Mouse (Mus musculus) cortical plate, adult 2 months (tissue): ENCODE results near the gene Adat1. TPM values are rescaled to one million over a fixed set of nuclear protein-coding genes. Genes with fewer than 3 reads are reported as not detected.

Experiments
- H3K27ac ChIP-seq: fragments of 200-500 bp; 2 replicates; pipeline ENCODE4 v1.5.1; 2012; ENCODE audit warnings: low read length, control low read depth, inconsistent platforms; ENCODE audit not compliant: insufficient read depth
- H3K4me1 ChIP-seq: fragments of 200-500 bp; 2 replicates; pipeline ENCODE4 v1.6.1; 2011; ENCODE audit warnings: low read length; ENCODE audit not compliant: control insufficient read depth, insufficient read depth
- H3K4me3 ChIP-seq: fragments of 200-500 bp; 2 replicates; pipeline ENCODE4 v1.5.1; 2011; ENCODE audit warnings: mild to moderate bottlenecking, low read length, control low read depth; ENCODE audit not compliant: insufficient read depth
- CTCF ChIP-seq: fragments of 200-500 bp; IDR thresholded peaks from 2 replicates; pipeline ENCODE4 v1.5.1; 2011; ENCODE audit warnings: mild to moderate bottlenecking, control low read depth, low read length; ENCODE audit not compliant: insufficient read depth; ENCODE audit errors: extremely low read depth
- POLR2A ChIP-seq: fragments of 200-500 bp; IDR thresholded peaks from 2 replicates; pipeline ENCODE4 v1.6.1; 2011; ENCODE audit warnings: mild to moderate bottlenecking, low read length, control low read depth; ENCODE audit not compliant: insufficient read depth; ENCODE audit errors: extremely low read depth
- polyA plus RNA-seq: library from polyadenylated mRNA; depleted of rRNA; stranded (reverse); fragments of >200 nt; gene quantifications from 2 replicates; pipeline ENCODE4 v1.2.3, GENCODE M21; 2012

Gene Adat1
- polyA plus RNA-seq, 1 experiment, result 8.3 TPM

DNA sequence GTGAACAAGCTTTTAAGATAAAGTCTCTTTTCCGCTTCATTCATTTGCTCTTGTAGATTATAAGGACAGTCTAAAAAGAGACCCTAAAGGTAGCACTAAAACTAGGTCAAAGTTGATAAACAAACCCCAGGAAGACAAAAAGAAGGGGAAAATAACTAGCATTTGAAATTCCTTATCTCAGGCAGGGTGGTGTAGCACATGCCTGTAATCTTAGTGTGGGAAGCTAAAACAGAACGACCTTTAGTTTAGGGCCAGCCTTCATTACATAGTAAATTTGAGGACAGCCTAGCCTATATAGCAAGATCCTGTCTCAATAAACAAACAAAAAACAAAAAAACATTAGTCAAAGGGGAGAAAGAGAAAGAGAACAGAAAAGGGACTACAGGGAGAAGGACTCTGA, 15.6 kb upstream of the Adat1 start:
- Histone ChIP-seq H3K4me3 (no peak overlapping the region), H3K4me1 (no peaks in the 10 kb centered on the region), H3K27ac (no peak overlapping the region)
- TF ChIP-seq CTCF (no peak), POLR2A (no peak)

DNA sequence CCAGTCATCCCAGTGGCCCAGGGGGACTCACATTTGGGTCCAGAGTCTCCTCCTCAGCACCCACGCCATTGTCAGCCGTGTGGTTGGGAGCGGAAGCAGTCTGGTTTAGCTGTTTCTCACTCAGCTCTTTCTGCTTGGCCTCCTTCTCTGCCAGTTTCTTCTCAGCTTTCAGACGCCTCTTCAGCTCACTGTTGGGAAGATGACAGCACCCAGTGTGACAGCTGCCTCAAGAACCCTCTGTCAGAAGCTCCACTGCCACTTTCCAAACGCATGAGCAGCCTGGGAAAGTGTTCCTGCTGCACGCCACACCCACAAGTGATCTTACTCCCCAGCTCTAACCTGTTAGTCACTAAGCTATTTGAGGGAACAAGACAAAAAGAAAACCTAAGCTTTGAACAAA, 13.5 kb upstream of the Adat1 start:
- TF ChIP-seq CTCF (no peak), POLR2A (no peak)
- no peak overlapping the region for H3K27ac ChIP-seq
- no peaks in the 10 kb centered on the region for H3K4me1 ChIP-seq
- H3K4me3 ChIP-seq, result no peak overlapping the region

DNA sequence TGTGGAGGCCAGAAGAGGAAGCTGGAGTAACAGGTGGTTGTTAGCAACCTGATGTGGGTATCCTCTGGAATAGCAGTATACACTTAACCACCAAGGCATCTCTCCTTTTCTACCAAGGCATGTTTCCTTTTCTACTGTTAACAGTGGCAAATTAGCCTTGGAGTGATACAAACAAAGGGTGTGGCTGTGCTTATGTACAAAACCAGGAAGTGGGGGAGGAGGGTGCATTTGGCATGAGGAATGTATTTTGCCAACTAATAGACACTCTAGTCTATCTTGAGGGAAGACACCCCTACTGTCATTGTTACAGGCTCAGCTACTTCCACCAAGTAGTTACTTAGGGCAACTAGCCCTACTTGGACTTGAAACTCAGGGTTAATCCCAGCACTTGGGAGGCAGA, 12.7 kb upstream of the Adat1 start:
- TF ChIP-seq POLR2A, result no peak
- no peak for TF ChIP-seq CTCF
- Histone ChIP-seq H3K4me1 (no peaks in the 10 kb centered on the region), H3K4me3 (no peak overlapping the region), H3K27ac (no peak overlapping the region)

GRCm38 (mm10) chr8:111992703-111993039, 569 bp upstream of the Adat1 start:
- no peak overlapping the region for H3K27ac ChIP-seq
- no peak overlapping the region for H3K4me3 ChIP-seq
- no peaks in the 10 kb centered on the region for H3K4me1 ChIP-seq
- TF ChIP-seq POLR2A (no peak), CTCF (no peak)

DNA sequence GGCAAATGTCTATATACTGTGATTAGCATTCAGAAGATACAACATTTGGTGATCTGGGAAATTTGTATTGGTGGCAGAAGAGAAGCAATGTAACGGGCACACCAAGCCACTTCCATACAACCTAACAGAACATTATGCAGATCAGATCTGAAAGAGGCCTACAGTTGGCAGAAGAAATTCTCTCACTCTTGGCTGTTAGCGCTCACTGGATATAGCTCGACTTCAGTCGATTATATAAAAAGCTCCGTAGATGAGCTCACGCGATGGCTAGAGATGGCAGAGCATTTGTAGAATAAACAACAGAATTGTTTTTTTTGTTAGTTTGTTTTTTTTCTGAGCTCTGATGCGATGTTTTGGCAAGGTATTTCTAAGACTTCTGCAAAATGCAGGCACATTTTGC, 824 bp downstream of the Adat1 start:
- H3K27ac ChIP-seq, result no peak overlapping the region
- H3K4me1 ChIP-seq, result no peaks in the 10 kb centered on the region
- H3K4me3 ChIP-seq, result peak overlapping the region; percentile 90; the same call in 1 of the 2 replicates
- no peak for TF ChIP-seq POLR2A
- TF ChIP-seq CTCF, result no peak

GRCm38 (mm10) chr8:111989911-111990310, 2.2 kb downstream of the Adat1 start:
- H3K4me1 ChIP-seq, result no peaks in the 10 kb centered on the region

DNA sequence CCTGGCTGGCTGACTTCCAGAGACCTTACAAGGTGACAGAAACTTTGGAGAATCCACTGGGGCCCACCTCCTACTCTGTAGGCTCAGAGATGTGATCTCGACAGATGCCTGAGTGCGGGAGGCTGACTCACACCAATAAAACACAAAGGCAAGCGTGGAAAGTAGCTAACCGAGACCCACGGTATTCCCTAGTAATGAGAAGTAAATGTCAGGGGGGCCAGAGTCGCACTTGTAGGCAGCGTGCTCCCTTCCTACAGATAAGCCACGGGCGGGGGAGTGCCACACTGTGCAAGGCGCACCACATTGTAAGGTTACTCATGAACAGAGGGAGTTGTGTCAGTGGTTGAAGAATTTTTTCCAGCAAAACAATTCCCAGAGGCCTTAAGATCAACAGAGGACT, 7.6 kb downstream of the Adat1 start:
- no peak for TF ChIP-seq POLR2A
- TF ChIP-seq CTCF, result no peak
- Histone ChIP-seq H3K4me3 (no peak overlapping the region), H3K4me1 (peaks cover 2% of the 10 kb centered on the region; the same call in 1 of the 2 replicates), H3K27ac (no peak overlapping the region)

More at GRCm38 (mm10) chr8:111989911-111990310, 2.2 kb downstream of the Adat1 start:
- Histone ChIP-seq H3K27ac (no peak overlapping the region), H3K4me3 (no peak overlapping the region)
- TF ChIP-seq POLR2A (no peak), CTCF (peak; percentile 86)

- H3K4me1 ChIP-seq, result peaks cover 2% of the 10 kb centered on the region; the same call in 1 of the 2 replicates
- no peak overlapping the region for H3K27ac ChIP-seq
- no peak overlapping the region for H3K4me3 ChIP-seq
- TF ChIP-seq CTCF, result no peak
- no peak for TF ChIP-seq POLR2A
Observed at GRCm38 (mm10) chr8:111982116-111982515, 10.0 kb downstream of the Adat1 start.

GRCm38 (mm10) chr8:111978147-111978546, 14.0 kb downstream of the Adat1 start:
- TF ChIP-seq POLR2A, result no peak
- TF ChIP-seq CTCF, result no peak
- no peaks in the 10 kb centered on the region for H3K4me1 ChIP-seq
- no peak overlapping the region for H3K27ac ChIP-seq

DNA sequence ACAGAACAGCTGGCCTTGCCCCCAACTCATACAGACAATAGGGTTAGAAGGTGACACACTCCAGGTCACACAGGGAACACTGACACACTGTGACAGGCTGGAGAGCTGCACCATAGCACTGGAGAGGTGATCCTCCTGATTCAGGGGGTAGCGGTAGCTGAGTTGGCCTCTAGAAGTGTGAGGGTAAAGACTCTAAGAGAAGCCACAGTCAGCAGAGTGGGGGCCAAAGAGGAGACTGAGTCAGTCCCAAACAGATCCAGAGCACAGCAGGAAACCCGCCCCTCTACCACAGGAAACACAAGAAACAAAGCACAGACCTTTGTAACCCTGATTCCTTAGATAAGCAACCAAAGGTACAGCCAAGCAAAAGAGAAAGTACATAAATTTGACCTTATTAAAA, 15.8 kb downstream of the Adat1 start:
- Histone ChIP-seq H3K4me1 (no peaks in the 10 kb centered on the region), H3K27ac (no peak overlapping the region), H3K4me3 (no peak overlapping the region)
- TF ChIP-seq CTCF, result no peak
- no peak for TF ChIP-seq POLR2A

More at GRCm38 (mm10) chr8:111978147-111978546, 14.0 kb downstream of the Adat1 start:
- no peak overlapping the region for H3K4me3 ChIP-seq

DNA sequence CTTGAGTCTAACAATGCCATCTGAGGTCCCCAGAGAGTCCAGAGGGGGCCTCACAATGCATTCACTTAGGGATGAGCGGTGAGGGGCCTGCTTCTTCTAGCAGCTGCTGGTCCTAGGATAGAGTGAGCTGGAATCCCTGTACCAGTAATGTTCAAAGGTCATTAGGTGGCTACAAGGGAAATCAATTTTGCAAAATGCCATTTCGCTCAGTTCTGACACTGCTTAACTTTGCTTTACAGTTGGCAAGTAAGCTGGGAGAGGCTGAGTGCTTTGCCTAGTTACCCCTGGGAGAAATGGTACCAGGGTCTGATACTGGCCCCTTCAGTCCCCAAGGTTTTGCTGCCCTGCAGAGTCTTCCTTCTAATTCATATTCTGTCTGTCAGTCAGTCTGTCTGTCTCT, 16.4 kb downstream of the Adat1 start:
- Histone ChIP-seq H3K27ac (no peak overlapping the region), H3K4me1 (no peaks in the 10 kb centered on the region), H3K4me3 (no peak overlapping the region)
- TF ChIP-seq CTCF (no peak), POLR2A (no peak)

GRCm38 (mm10) chr8:111974138-111974537, 18.0 kb downstream of the Adat1 start:
- Histone ChIP-seq H3K4me3 (no peak overlapping the region), H3K4me1 (no peaks in the 10 kb centered on the region), H3K27ac (no peak overlapping the region)
- TF ChIP-seq CTCF, result no peak
- TF ChIP-seq POLR2A, result no peak
